Mouse (Mus musculus): ENCODE results near the gene Zfp933. TPM values are rescaled to one million over a fixed set of nuclear protein-coding genes. Genes with fewer than 3 reads are reported as not detected.
"Not testable (repeated sequence)": the region's sequence is repeated elsewhere in the genome, so short reads cannot be mapped to it uniquely, and the experiment has no call there.

Zfp933 gene
- polyA plus RNA-seq, 1 experiment = 10.0 TPM

DNA sequence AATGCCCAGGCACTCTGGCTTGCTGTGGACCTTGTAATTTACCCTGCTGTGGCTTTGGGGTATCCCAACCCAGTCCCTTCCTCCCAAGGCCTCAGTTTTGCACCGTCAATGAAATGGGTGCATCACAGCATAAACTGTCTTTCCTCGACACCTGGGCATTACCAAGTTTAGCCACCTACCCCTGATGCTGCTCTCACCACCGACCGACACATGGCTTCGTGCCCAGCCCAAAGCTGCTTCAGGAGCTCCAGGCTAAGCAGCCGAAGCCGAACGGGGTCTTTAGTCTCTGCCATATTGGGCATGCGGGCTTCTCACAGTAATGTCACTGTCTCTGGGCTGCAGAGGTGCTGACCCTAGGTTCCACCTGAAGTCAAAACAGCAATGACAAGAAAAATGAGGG is 17.9 kb upstream of the Zfp933 start:
- TF ChIP-seq POLR2A (IDR thresholded peaks at IDR 0.05; ENCODE audit: extremely low read depth, insufficient read depth, low read length) (no peak), CTCF (IDR thresholded peaks at IDR 0.05; ENCODE audit: extremely low read depth, insufficient read depth, low read length) (no peak)

DNA sequence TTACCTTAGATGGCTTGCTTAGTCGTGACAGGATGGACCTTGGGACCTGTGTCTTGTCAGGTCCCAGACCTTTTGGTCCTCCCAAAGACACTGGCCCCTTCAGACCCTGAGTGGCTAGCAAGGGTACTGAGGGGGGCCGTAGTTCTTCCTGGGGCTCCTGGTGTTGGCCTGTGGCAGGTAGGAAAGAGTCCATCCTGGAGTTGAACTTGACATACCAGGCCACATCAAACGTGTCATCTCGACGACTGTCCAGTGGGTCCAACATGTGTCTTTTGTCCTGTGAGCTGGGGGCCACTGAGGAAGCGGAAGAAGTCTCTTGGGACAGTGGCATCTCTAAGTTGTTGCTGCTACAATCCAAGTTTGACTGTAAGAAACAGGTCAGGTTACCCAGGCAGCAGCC is 17.5 kb upstream of the Zfp933 start:
- Histone ChIP-seq H3K27ac (ENCODE audit: insufficient read depth, low read length) (no peak overlapping the region), H3K4me1 (ENCODE audit: control insufficient read depth, insufficient read depth, low read length) (peaks cover 5% of the 10 kb centered on the region), H3K4me3 (ENCODE audit: insufficient read depth, low read length) (no peak overlapping the region)
- TF ChIP-seq POLR2A (IDR thresholded peaks at IDR 0.05; ENCODE audit: extremely low read depth, insufficient read depth, low read length) (no peak), CTCF (IDR thresholded peaks at IDR 0.05; ENCODE audit: extremely low read depth, insufficient read depth, low read length) (no peak)

More for the DNA sequence above, 17.9 kb upstream of the Zfp933 start:
- H3K4me3 ChIP-seq (ENCODE audit: insufficient read depth, low read length) = no peak overlapping the region
- H3K27ac ChIP-seq (ENCODE audit: insufficient read depth, low read length) = no peak overlapping the region
- peaks cover 5% of the 10 kb centered on the region for H3K4me1 ChIP-seq (ENCODE audit: control insufficient read depth, insufficient read depth, low read length)

DNA sequence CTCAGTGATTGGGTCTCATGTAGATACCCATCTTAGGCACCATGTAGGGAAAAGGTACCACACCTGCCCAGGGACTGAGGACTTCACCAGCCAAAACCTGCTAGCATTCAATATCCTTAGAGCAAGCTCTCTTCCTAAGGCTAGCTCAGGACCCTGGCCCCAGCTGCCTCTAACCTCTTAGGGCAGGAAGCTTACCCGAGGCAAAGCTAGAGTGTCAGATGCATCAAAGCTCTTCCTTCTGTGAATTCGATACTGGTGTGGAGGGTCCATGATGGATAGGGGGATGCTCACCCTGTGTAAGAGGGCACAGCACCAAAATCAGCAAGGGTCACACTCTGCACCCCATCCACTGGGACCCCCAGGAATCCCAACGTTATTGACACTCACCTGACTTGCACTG is 13.9 kb upstream of the Zfp933 start:
- no peak for TF ChIP-seq CTCF (IDR thresholded peaks at IDR 0.05; ENCODE audit: extremely low read depth, insufficient read depth, low read length)
- no peak for TF ChIP-seq POLR2A (IDR thresholded peaks at IDR 0.05; ENCODE audit: extremely low read depth, insufficient read depth, low read length)
- Histone ChIP-seq H3K4me1 (ENCODE audit: control insufficient read depth, insufficient read depth, low read length) (no peaks in the 10 kb centered on the region), H3K27ac (ENCODE audit: insufficient read depth, low read length) (no peak overlapping the region), H3K4me3 (ENCODE audit: insufficient read depth, low read length) (no peak overlapping the region)

DNA sequence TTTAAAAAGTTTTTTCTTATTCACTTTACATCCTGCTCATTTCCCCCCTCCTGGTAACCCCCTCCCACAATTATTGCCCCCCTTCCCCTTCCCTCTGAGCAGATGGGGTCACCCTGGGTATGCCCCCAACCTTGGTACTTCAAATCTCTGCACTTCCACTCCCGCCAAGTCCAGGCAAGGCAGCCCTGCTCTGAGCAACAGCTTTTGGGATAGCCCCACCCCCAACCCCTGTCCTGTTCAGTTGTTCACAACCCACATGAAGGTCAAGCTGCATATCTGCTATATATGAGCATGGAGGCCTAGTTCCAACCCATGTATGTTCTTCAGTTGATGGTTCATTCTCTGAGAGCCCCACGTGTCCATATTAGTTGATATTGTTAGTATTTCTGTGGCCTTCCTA is 2.6 kb upstream of the Zfp933 start:
- Histone ChIP-seq H3K4me3 (ENCODE audit: insufficient read depth, low read length) (no peak overlapping the region), H3K4me1 (ENCODE audit: control insufficient read depth, insufficient read depth, low read length) (no peaks in the 10 kb centered on the region), H3K27ac (ENCODE audit: insufficient read depth, low read length) (no peak overlapping the region)
- TF ChIP-seq CTCF (IDR thresholded peaks at IDR 0.05; ENCODE audit: extremely low read depth, insufficient read depth, low read length) = no peak
- no peak for TF ChIP-seq POLR2A (IDR thresholded peaks at IDR 0.05; ENCODE audit: extremely low read depth, insufficient read depth, low read length)

DNA sequence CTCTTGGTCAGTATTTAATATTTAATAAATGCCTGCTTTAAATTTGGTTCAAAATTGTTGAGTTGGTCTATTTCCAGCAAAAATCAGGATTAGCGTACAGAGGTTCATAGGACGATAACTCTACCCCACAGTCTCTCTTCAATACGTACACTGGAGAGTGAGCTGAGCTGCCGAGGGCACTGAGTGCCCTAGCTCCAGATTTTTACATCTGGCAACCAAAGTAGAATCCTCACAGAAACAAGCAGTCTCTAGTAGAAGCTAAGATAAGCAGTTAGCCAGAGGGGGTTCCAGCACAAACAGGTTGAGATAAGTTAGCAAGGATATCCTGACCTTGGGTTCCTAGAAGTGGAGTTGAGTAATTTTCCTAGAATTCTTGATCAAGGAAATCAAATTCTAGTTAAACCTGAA is 422 bp upstream of the Zfp933 start:
- Histone ChIP-seq H3K27ac (ENCODE audit: insufficient read depth, low read length) (peak overlapping the region; percentile 66; the same call in 1 of the 2 replicates), H3K4me3 (ENCODE audit: insufficient read depth, low read length) (peak overlapping the region; percentile 91), H3K4me1 (ENCODE audit: control insufficient read depth, insufficient read depth, low read length) (no peaks in the 10 kb centered on the region)
- no peak for TF ChIP-seq POLR2A (IDR thresholded peaks at IDR 0.05; ENCODE audit: extremely low read depth, insufficient read depth, low read length)
- no peak for TF ChIP-seq CTCF (IDR thresholded peaks at IDR 0.05; ENCODE audit: extremely low read depth, insufficient read depth, low read length)

DNA sequence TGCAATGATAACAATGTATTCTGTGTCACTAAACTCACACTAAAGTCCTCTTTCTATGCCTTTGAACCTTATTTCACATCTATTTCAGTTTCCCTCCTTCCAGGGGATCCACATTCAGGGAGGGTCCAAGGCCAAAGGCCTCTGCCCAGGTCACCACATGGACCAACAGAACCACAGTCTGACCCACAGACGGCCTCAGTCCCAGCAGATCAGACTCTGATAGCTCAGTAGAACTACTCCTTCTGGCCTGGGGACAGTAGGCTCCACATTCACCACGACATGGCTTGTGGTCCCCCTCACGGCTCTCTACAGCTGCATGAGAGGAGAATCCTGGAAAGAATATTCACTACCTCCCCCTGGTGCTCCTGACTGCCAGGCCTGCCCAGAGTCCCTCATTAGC is 5.3 kb downstream of the Zfp933 start:
- Histone ChIP-seq H3K4me1 (ENCODE audit: control insufficient read depth, insufficient read depth, low read length) (no peaks in the 10 kb centered on the region), H3K27ac (ENCODE audit: insufficient read depth, low read length) (no peak overlapping the region), H3K4me3 (ENCODE audit: insufficient read depth, low read length) (no peak overlapping the region)
- TF ChIP-seq POLR2A (IDR thresholded peaks at IDR 0.05; ENCODE audit: extremely low read depth, insufficient read depth, low read length) (no peak), CTCF (IDR thresholded peaks at IDR 0.05; ENCODE audit: extremely low read depth, insufficient read depth, low read length) (no peak)

DNA sequence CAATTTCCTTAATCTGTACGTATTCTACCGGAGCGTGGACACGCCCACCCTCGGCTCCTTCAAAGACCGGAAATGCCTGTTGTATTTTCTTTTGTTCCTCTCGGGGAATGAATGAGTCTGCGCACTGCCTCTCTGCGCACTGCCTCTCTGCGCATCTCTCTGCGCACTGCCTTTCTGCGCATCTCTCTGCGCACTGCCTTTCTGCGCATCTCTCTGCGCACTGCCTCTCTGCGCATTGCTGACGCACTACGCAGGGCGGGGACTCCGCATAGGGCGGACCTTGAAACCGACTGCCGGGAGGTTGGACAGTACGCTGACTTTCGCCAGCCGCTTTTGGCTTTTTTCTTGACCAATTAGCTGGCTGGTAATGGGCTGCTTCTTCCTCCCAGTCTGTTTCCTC is 8.9 kb downstream of the Zfp933 start:
- not testable (repeated sequence) for H3K27ac ChIP-seq (ENCODE audit: insufficient read depth, low read length); H3K4me3 ChIP-seq (ENCODE audit: insufficient read depth, low read length); H3K4me1 ChIP-seq (ENCODE audit: control insufficient read depth, insufficient read depth, low read length)

DNA sequence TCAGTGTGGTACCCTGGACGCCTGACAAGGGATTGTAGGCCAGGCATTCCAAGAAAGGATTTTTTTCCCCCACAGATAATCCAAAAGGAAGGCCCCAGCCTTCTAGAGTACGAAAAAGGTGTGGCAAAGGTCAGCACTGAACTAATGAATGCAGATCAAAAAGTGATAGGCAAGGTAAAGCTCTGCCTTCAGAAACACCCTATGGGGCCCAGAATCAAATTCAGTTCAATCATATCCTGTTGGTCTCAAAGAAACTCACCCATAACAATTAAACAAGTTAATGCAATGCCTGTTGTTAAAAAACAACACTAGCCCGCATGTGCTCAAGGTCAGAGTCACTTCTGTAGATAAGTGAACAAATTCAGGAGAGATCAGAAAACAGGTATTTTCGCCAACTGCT is 23.8 kb downstream of the Zfp933 start:
- TF ChIP-seq POLR2A (IDR thresholded peaks at IDR 0.05; ENCODE audit: extremely low read depth, insufficient read depth, low read length) (no peak), CTCF (IDR thresholded peaks at IDR 0.05; ENCODE audit: extremely low read depth, insufficient read depth, low read length) (no peak)

DNA sequence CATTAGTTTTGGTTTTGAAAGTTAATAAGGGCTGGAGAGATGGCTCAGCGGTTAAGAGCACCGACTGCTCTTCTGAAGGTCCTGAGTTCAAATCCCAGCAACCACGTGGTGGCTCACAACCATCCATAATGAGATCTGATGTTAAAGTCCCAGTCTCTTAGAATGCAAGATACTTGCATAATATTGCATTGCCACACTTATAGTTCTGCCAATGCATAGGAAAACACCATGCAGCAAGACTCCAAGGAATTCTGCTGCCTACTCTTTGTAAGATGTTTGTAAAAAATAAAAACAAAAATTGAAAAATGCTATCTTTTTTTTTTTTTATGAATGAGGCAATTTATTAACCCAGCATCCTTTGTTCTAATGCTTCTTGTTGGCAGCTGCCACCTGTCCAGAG is 26.8 kb downstream of the Zfp933 start:
- not testable (repeated sequence) for H3K4me1 ChIP-seq (ENCODE audit: control insufficient read depth, insufficient read depth, low read length); H3K4me3 ChIP-seq (ENCODE audit: insufficient read depth, low read length); H3K27ac ChIP-seq (ENCODE audit: insufficient read depth, low read length)

More for the DNA sequence above, 23.8 kb downstream of the Zfp933 start:
- Histone ChIP-seq H3K27ac (ENCODE audit: insufficient read depth, low read length) (no peak overlapping the region), H3K4me1 (ENCODE audit: control insufficient read depth, insufficient read depth, low read length) (no peaks in the 10 kb centered on the region), H3K4me3 (ENCODE audit: insufficient read depth, low read length) (no peak overlapping the region)

DNA sequence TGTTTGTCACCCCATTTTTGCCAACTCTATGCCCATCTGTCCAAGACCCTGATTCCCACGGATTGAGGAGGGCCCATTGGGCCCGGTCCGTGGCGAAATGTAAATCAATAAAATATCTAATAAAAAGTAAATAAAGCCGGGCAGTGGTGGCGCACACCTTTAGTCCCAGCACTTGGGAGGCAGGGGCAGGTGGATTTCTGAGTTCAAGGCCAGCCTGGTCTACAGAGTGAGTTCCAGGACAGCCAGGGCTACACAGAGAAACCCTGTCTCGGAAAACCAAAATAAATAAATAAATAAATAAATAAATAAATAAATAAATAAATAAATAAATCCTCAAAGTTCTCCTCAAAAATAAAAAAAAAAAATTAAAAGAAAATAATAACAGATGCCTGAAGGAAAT is 28.5 kb downstream of the Zfp933 start:
- not testable (repeated sequence) for H3K4me3 ChIP-seq (ENCODE audit: insufficient read depth, low read length); H3K27ac ChIP-seq (ENCODE audit: insufficient read depth, low read length); H3K4me1 ChIP-seq (ENCODE audit: control insufficient read depth, insufficient read depth, low read length)

DNA sequence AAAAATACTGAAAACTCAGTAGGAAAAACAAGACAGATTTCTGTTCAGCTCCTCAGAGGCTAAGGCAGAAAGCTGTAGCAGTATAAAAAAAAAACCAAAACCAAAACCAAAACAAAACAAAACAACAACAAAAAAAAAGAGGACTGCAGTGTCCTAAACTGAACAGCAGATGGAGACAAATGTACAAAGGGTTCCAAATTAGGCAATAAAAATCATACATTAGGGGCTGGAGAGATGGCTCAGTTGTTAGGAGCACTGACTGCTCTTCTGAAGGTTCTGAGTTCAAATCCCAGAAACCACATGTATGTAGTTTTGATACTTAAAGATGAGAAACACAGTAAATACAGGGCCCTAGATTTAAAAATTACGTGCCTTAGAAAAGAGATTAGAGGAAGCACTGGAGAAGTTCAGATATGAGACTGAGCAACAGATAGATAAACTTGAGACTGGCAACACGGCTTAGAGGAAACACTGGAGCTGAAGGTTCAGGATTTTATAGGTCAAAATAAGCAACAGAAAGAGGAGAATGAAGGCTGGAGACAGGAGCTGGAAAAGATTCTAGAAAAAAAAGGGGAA is 33.5 kb downstream of the Zfp933 start:
- no peak overlapping the region for H3K27ac ChIP-seq (ENCODE audit: insufficient read depth, low read length)
- H3K4me1 ChIP-seq (ENCODE audit: control insufficient read depth, insufficient read depth, low read length) = no peaks in the 10 kb centered on the region
- TF ChIP-seq CTCF (IDR thresholded peaks at IDR 0.05; ENCODE audit: extremely low read depth, insufficient read depth, low read length) = no peak
- TF ChIP-seq POLR2A (IDR thresholded peaks at IDR 0.05; ENCODE audit: extremely low read depth, insufficient read depth, low read length) = no peak
- H3K4me3 ChIP-seq (ENCODE audit: insufficient read depth, low read length) = no peak overlapping the region
